Mouse (Mus musculus): ENCODE measurements around the gene Rhbdd1. TPM values are rescaled to one million over a fixed set of nuclear protein-coding genes. Genes with fewer than 3 reads are reported as not detected.

Gene Rhbdd1
- total RNA-seq, 2 experiments from 2014 or later, result 7.4 to 7.6 TPM

DNA sequence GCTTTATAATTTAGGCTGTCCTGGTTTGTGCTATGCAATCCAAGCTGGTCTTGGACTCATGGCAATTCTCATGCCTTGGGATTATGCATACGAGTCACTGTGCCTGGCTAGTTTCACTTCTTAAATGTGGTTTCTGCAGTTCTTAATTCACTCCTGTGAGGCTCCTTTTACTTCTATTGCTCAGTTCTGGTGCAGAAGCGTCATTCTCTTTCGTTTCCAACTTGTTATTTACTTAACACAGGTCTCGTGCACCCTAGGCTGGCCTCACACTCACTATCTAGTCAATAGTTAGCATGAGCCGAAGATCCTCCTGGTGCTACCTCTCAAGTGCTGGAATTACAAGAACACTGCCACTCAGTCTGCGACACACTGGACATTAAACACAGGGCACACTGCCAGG is 152.6 kb downstream of the Rhbdd1 start:
- Histone ChIP-seq H3K4me3 (no peak overlapping the region), H3K27ac (no peak overlapping the region)
- no peak for TF ChIP-seq CTCF (conservative IDR thresholded peaks at IDR 0.05)
- no peak for DNase-seq (ENCODE audit: low spot score in 2 of 2)

DNA sequence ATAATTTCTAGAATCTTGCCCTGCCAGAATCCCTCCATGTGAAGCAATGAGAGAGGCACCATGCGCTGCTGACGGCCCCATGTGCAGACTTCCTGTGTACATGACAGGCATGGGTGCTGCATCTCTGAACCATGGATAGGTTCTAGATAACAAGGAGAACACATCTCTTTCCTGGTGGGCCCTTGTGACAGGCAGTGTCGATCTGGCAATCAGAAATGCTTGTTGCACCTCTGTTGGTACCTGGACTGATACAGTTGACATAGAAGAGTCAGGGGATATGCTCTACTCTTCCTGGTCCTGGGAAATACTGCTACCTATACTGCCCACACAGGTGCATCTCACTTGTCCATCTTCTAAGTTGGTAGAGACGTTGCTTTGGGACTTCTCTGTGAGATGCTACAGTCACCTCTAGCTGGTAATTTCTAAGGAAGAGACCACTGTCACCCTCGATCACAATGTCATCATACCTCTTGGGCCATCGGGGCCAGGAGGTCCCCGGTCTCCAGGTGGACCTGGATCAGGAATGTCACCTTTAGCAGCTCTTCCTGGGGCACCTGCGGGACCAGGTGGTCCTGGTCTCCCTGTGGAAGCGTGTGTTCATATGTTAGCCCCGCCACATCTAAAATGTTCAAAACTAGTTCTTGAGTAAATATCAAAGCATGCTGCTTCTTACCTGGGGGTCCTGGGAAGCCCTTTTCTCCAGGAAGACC is 154.4 kb downstream of the Rhbdd1 start:
- no peak for DNase-seq (ENCODE audit: low spot score in 2 of 2)
- no peak for TF ChIP-seq CTCF (conservative IDR thresholded peaks at IDR 0.05)
- H3K27ac ChIP-seq, result no peak overlapping the region
- no peak overlapping the region for H3K4me3 ChIP-seq

DNA sequence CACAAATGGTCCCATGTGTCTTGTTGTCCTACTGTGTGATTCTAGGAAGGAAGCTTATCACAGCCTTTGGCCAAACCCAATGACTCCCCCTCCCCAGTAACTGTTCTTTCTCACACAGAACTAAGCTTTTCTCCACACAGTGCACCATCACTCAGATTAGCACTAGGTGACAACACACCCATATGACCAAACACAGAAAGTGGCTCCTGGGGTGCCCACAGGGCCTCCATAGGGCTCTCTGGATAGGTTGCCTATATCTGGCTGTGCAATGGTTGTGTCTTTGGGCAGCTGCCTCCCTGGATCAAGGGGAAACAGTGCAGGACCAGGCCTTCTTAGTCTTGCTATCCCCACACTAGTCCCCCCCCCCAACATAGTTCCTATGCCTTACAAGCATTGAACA is 157.2 kb downstream of the Rhbdd1 start:
- no peak for DNase-seq (ENCODE audit: low spot score in 2 of 2)
- no peak for TF ChIP-seq CTCF (conservative IDR thresholded peaks at IDR 0.05)
- no peak overlapping the region for H3K27ac ChIP-seq
- H3K4me3 ChIP-seq, result no peak overlapping the region

- TF ChIP-seq CTCF (conservative IDR thresholded peaks at IDR 0.05), result no peak
- Histone ChIP-seq H3K27ac (peak overlapping the region; percentile 59; the same call in 1 of the 2 replicates), H3K4me3 (no peak overlapping the region)
- no peak for DNase-seq (ENCODE audit: low spot score in 2 of 2)
Observed at GRCm38 (mm10) chr1:82474461-82474961, 158.3 kb downstream of the Rhbdd1 start.

DNA sequence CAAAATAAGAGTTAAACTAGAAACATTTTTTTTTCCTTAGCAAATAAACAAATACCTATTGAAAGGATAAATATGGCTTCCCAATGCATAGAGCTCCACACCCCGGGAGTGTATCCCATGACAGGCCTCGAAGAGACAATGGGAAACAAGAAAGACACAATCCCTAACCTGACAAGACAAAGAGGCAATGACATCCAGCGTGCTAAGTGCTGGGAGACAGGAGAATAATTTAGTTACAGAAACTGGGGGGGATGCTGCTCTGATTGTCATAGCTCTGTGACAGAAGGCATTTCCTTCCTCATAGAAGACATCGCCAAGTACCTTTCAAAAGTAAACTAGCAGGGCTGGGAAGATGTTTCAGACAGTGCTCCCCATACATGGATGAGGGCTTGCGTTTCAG is 159.0 kb downstream of the Rhbdd1 start:
- Histone ChIP-seq H3K4me3 (no peak overlapping the region), H3K27ac (no peak overlapping the region; the same call in 1 of the 2 replicates)
- DNase-seq (ENCODE audit: low spot score in 2 of 2), result no peak
- TF ChIP-seq CTCF (conservative IDR thresholded peaks at IDR 0.05), result no peak

- Histone ChIP-seq H3K27ac (no peak overlapping the region), H3K4me3 (peak overlapping the region; percentile 47)
- TF ChIP-seq CTCF (conservative IDR thresholded peaks at IDR 0.05), result no peak
- no peak for DNase-seq (ENCODE audit: low spot score in 2 of 2)
Observed at GRCm38 (mm10) chr1:82475821-82476220, 159.6 kb downstream of the Rhbdd1 start.

GRCm38 (mm10) chr1:82476256-82476655 is 160.0 kb downstream of the Rhbdd1 start:
- Histone ChIP-seq H3K27ac (no peak overlapping the region), H3K4me3 (peak overlapping the region; percentile 47)
- peak; percentile 49 to 68 for DNase-seq (ENCODE audit: low spot score in 2 of 2)
- TF ChIP-seq CTCF (conservative IDR thresholded peaks at IDR 0.05), result peak; percentile 100

DNA sequence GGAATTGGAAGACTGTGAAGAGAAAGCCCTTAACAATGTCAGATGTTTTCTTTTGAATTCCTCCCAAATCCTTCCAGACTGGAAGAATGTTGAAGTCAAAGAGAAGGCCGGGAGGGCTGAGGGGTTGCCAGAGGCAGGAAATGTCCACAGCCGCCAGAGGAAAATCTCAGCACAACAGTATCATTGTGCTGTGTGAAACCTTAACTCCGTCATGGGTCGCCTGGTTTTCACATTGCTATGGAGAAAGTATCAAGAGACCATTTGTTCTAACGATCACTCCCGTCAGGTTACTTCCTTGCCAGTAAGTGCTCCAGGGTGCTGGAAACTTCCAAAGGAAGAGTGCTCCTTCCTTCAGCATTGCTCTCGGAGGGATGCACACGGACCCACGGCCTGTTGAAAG is 160.5 kb downstream of the Rhbdd1 start:
- H3K27ac ChIP-seq, result no peak overlapping the region

DNA sequence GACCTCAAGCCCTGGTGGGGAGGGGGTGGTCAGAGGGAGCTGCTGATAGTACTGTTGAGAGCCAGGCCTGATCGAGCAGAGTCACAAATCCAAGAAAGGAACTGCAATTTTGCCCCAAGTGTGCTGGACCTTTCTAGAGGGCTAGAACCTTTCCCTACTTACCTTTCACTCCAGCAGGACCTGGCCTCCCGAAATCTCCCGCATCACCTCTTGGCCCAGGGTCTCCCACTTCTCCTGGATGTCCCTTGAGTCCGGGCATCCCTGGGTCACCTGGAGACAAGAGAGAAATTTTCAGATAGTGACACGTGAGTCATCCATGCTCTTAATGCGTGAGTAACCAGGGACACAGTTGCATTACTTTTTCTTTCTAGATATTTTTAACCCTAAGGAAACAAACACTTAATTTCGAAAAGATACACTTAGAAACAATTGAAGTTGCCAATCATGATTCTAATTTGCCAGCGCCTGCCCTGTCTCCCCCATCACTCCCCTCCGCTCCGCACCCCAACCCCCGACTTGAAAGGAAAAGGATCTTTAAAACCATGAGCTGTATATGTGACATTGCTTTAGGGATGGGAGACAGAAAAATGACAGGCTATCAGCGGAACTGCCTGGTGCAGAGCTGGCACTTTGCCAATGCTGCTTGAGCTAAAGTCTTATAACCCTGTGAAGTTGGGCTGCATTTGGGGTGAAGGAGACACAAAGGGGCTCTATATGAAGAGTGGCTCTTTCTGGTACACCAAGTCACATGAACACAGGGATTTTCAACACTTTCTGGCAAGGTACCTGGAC is 163.6 kb downstream of the Rhbdd1 start:
- no peak for TF ChIP-seq CTCF (conservative IDR thresholded peaks at IDR 0.05)
- DNase-seq (ENCODE audit: low spot score in 2 of 2), result no peak
- Histone ChIP-seq H3K4me3 (no peak overlapping the region), H3K27ac (no peak overlapping the region)

More for the DNA sequence above, 160.5 kb downstream of the Rhbdd1 start:
- DNase-seq (ENCODE audit: low spot score in 2 of 2), result no peak
- no peak for TF ChIP-seq CTCF (conservative IDR thresholded peaks at IDR 0.05)
- peak overlapping the region; percentile 47; the same call in 1 of the 2 replicates for H3K4me3 ChIP-seq

DNA sequence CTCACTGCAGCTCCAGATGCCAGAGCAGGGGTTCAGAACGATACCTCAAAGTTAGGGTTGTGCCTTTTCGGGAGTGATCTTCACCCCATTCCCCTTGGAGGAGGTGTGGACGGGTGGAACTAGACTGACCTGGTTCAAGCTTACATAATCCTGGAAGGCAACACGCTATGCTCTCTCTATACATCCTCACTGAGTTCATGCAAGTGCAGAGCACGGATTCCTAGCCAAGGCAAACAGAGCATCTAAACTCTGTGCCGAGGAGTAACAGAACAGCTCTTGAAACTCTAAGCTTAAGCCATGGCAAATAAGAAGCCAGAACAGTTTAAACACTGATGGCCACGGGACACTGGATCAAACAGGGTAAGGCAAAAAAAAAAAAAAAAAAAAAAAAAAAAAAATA is 166.1 kb downstream of the Rhbdd1 start:
- no peak for DNase-seq (ENCODE audit: low spot score in 2 of 2)
- Histone ChIP-seq H3K4me3 (no peak overlapping the region), H3K27ac (no peak overlapping the region)
- TF ChIP-seq CTCF (conservative IDR thresholded peaks at IDR 0.05), result no peak

- no peak for TF ChIP-seq CTCF (conservative IDR thresholded peaks at IDR 0.05)
- Histone ChIP-seq H3K27ac (no peak overlapping the region), H3K4me3 (no peak overlapping the region)
- DNase-seq (ENCODE audit: low spot score in 2 of 2), result no peak
Observed at GRCm38 (mm10) chr1:82486371-82486770, 170.1 kb downstream of the Rhbdd1 start.

GRCm38 (mm10) chr1:82491954-82492353 is 175.7 kb downstream of the Rhbdd1 start:
- Histone ChIP-seq H3K27ac (no peak overlapping the region), H3K4me3 (no peak overlapping the region)
- DNase-seq (ENCODE audit: low spot score in 2 of 2), result no peak
- TF ChIP-seq CTCF (conservative IDR thresholded peaks at IDR 0.05), result no peak

Small RNA genes within 50 kb of the gene (microRNA-seq; reads per million reads assigned to microRNA genes)
- 0 reads per million in 2 experiments for gene Gm22112

Other genes starting within 250 kb of the Rhbdd1 start
- gene Gm9747, start 83.3 kb upstream of the Rhbdd1 start, total RNA-seq (2021), result not detected
- 10 to 100 TPM; 17.8 to 17.9 TPM for gene Irs1, start 25.0 kb upstream of the Rhbdd1 start, total RNA-seq (2021)